Mouse (Mus musculus) left cerebral cortex, adult 18-20 months (tissue): ENCODE data around the gene Susd3. TPM values are rescaled to one million over a fixed set of nuclear protein-coding genes. Genes with fewer than 3 reads are reported as not detected.

Experiments
- DNase-seq, 2 experiments: peaks; one replicate each; pipeline ENCODE4 v3.0.0; 2021 to 2022; ENCODE audit warnings: low spot score in 2 of 2, mixed read lengths in 1 of 2
- total RNA-seq, 2 experiments: library from RNA; stranded (reverse); gene quantifications; 2 replicates each; pipeline ENCODE4 v1.2.3; 2021

Gene Susd3
- total RNA-seq, 2 experiments from 2014 or later = 2.4 to 2.6 TPM

DNA sequence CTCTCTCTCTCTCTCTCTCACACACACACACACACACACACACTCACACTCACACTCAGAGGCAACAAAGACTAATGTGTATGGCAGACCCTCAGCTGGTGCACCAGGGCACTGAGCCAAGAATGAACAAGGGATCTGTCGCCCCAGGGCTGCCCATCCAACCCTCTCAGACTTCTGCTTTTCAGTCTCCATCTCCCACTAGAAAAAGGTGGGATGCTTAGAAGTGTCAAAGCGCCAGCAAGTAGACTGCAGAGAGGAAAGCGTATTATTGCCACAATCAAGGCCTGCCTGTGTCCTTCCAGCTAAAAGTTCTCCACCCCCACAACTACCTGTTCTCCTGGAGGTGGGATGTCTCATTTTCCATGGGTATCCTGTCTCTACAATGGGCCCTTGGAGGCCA, 34.1 kb downstream of the Susd3 start:
- DNase-seq = no peak

DNA sequence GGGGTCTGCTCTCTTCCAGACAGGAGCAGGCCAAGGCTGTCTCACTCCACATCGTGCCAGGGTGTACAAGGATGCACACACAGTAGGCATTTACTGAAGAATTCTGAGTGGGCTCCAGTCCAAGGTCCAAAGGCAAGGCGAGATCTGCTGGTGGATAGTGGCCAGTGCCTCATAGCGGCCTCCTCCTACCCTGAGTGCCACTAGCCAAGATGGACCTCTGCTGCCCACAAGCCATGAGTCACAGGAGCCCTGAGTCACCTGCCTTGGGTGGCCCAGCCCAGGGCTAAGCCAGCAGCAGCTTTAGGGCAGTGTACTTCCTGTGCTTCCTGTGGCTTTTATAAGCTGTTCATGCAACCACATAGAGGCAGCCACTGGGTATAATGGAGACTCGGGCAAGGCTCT, 35.0 kb downstream of the Susd3 start:
- peak in 1 of 2 experiments; percentile 23 for DNase-seq

DNA sequence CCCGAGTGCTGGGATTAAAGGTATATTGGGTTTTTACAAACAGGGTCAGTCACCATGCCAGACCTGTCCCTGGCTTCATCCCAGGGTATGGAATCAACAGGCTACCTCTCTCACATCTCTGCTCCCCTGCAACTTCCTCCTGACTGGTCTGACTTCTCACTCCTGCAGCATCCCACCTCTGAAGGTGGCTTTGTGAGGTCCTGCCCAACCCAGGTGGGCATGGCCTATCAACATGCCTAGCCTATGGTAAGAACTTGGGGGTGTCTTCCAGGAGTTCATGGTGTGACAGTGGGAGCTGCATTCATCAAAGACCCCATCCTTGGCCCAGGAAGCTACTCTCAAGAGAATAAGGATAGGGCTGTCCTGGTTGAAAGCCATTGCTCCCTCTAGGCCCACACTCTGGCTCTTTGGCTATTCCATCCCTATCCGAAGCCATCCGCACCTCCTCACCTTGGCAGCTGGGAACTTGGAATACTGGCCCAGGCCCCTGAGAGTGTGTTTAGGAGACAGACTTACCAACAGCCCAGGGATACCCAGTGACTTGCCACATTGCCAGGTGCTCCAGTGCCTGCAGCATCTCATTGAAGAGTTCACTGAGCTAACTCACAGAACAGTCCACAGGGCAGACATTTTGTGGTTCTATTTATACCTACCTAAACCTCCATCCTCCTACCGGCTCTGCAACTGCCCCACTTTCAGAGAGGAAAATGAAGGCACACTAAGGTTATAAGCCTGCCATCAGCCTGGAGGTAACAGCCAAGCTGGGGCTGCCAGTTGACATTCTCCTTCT, 35.6 kb downstream of the Susd3 start:
- DNase-seq = no peak

DNA sequence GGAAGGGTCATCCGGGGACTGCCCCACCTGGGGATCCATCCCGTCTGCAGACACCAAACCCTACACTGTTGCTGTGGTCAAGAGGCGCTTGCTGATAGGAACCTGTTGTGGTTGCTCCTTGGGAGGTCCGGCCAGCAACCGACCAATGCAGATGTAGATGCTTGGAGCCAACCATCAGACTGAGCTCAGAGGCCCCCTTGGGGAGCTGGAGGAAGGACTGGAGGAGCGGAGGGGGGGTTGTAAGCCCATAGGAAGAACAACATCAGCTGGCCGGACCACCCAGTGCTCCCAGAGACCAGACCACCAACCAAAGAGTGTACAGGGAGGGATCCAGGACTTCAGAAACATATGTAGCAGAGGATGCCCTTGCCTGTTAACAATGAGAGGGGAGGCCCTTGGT, 39.2 kb downstream of the Susd3 start:
- no peak for DNase-seq

DNA sequence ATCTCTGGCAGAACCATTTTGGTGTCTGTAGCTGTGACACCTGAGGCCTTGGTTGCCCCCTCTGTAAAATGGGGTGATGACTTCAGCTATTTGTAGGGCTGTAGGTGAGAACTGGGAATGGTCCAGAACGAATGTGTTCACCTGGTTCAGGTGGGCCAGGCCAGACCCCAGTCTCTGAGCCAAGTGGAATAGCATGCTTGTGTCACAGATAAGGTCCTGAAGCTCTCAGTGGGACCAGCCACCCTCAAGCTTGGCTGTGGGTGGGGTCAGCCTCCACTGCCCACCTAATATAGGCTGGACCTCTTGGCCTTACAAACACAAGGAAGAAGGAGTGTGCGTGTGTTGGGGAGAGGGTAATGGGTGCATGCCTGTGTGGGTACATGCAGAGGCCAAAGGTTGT, 42.2 kb downstream of the Susd3 start:
- DNase-seq = no peak

DNA sequence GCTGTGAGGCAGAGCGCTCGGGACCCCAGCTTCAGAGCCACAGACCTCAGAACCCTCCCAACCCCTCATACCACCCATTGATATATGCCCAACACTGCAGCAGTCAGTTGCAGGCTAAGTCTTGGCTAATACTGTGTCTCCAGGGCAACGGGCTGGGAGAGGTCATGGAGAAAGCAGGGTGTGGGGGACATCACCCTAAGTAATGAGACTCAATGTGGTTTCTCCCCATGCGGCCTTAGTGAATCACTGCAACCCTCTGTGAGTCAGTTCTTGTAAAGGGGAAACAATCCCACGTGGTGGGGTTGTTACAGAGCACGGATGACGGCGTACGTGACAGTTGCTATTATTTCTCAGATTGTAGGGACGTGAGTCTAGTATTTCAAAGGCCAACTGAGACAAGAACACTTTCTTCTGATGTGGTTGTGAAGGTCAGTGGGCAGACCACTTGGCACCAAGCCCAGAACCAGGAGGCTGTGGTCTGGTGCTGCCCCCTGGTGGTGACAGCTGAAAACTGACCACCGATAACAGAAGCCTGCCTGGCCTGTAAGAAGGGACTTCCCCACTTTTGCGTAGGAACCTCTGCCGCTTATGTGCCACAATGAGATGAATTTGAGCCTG, 43.0 kb downstream of the Susd3 start:
- DNase-seq = peak; percentile 80 to 83

DNA sequence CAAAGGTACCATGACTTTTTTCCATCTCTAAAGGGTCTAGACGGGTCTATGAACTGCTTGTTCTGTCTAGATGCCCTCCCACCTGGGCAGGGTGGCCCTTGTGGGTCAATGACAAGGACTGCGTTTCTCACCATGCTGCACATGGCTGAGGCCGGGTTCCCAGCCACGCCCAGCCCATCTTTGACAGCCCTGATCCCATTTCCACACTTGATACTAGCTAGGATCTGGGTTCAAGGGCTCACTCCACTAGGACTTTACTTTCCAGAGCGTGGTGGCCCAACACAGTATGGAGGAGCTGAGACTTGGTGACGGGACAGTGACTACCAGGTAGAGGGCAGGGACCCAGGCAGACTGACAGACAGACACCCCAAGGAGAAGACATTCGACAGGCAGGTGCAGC, 46.0 kb downstream of the Susd3 start:
- DNase-seq = no peak

DNA sequence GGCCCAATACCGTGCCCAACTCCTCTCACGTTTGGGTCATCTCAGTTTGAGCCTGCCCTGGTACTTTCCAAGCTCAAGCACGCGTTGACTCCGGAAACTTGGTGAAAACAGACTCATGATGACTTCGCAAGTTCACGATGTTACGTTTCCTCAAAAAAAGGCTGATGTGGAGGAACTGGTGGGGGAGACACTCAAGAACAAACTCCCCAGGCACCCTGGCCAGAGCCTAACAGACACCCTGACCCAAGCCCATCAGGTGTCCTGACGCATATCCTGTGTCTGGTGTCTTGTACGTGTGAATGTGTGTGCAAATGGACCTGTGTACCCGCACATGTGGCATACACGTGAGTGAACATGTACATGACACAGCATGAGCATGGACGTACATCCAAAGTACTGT, 47.8 kb downstream of the Susd3 start:
- DNase-seq = no peak

DNA sequence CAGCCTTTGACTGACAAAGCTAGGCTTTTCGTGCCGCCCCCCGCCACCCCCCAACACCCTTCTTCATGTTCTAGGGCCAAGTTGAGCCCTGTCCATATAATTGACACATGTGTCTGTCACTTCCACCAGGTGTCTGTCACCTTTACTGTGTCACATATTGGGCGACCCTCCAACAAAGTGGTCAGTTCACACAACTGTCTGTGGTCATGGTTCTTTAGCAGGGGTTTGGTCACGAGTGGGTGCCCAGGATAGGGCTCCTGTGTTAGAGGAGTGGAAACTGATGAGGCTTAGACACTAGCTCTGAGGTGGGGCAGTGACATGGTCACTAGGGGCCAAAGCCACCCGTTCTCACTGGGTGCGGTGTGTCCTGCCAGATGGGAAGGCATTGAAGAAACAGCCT, 48.6 kb downstream of the Susd3 start:
- DNase-seq = no peak

DNA sequence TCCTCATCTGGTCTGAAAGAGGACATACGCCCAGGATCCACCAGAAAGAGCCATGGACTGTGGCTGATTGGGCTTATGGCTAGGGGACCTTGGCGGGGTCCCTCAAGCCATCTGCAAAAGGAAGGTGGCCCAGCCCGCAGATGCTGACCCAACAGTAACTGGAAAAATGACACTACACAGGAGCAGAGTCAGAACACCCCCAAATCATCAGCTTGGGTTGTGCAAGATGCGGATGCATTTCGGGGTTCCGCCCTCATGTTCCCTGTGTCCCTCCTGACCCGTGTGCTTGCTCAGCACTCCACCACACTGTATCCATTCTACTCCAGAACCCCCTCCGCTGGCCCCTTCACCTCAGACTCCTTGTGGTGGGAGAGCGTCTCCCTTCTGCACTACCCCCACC, 49.8 kb downstream of the Susd3 start:
- DNase-seq = no peak

DNA sequence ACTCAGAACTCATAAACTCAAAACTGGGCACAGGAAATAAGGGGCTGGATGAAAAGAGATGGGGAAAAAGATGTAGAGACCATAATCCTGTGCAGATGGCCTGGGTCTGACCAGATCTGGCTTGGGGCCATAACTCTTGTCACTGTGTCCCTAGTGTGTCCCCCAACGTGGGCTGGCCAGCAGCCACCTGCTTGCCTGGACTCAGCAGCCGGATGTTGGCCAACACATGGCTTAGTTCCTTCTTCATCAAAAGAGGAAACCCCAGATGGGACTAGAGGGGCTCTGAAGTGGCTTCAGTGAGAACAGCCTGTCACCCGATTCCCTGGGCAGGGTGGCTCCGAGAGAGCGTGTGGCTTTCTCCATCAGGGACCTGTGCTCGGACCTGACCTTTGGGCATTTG, 51.7 kb downstream of the Susd3 start:
- DNase-seq = no peak

DNA sequence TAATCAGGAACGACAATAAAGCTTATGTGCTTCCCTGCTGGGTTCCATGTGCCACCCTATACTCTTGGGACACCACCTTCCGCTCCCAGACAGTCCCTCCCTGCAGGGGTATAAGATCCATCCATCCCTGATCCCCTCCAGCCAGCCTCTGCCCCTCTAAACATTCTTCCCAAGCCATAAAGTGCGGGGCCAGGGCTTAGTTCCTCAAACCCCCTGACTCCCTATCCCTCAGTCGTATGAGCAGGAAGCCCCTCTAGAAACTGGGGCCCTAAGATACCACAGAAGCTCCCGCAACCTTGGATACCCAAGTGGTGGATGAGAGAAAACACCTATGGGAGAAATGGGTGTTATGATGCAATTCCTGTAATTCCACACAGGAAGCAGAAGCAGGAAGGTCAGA, 52.3 kb downstream of the Susd3 start:
- DNase-seq = no peak

DNA sequence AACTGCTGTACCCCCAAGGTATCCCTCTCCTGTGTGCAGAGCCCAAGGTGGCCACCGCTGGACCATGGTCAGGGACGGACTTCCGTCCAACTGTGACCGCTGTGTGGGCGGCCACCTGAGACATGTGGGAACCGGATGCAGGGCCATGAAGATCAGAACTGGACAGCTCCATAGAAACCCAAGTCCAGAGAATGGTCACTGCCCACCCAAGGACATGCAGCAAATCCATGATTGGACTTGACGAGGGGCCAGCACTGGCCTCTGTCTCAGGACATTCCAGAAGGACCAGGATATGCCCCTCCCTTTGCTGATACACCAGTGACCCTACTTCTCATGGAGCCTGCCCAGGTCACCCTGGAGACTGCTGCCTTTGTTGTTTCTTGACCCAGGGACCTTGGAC, 52.9 kb downstream of the Susd3 start:
- DNase-seq = no peak

DNA sequence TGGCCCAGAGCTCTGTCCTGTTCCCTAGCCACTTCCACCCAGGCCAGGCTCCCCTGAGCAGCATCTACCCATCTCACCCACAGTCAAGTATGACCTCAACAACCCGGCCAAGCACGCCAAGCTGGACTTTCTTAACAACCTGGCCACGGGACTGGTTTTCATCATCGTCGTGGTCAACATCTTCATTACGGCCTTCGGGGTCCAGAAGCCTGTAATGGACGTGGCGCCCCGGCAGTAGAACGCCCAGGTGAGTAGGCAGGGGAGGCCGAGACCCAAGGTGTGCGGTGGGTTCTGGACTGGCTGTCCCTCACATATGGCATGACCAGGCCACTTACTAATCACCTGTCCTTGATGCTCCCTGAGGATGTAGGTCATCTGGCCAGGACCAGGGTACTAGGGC, 53.7 kb downstream of the Susd3 start:
- no peak for DNase-seq

DNA sequence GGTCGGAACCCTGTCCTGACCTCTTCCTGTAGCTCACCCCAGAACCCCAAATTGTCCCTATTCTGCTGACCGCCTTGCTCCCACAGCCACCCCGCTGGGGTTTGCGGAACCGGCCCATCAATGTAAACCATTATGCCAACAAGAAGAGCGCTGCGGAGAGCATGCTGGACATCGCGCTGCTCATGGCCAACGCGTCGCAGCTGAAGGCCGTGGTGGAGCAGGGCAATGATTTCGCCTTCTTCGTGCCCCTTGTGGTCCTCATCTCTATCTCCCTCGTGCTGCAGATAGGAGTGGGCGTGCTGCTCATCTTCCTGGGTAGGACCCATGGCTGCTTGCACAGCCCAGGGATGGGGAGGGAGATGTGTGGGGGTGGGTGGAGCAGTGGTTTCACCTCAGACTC, 54.9 kb downstream of the Susd3 start:
- DNase-seq = no peak

DNA sequence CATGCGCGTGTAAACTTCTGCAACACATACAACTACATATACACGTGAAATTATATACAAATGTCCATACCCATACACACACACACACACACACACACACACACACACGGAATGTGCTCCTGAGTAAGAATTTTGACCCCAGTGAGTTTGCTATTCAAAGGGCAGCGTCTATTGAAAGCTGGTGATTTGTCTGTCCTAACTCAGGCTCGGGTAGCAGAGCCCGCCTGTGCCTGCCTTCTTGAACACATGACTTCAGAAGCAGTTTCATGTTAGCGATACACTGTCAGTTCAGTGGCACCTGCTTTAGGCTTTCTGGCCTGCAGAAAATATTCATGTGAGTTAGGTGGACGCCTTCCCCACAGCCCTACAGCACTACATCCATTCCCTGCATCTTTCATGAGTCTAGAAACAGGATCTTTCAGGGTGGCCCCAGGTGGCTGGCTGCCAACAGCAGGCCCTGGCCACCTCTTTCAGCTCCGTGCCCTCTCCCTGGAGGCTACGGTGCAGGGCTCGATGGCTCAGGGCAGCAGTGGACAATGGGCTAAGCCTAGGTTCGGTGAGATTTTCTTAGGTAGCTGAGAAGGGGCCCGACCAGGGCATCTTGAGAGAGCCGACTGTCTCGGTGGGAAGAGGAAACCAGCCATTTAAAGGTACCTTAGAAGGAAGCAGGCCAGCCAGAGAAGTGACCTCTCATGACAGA, 56.2 kb downstream of the Susd3 start:
- no peak for DNase-seq

DNA sequence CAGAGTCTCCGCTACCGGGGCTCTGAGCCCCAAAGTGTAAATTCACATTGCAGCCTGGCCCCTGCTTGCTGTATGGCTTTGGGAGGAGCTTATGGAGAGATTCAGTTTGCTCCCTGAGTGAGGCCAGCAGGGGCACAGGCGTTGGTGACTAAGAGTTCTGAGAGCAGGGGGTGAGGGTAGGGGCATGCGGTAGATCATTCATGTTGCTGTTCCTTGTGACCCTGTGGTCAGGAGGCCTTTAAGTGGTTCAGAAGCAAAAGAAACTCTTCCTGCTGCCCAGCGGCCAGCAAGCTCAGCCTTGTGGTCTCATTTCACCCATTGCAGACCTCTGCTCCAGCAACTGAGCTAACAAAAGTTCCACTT, 56.9 kb downstream of the Susd3 start:
- no peak for DNase-seq

DNA sequence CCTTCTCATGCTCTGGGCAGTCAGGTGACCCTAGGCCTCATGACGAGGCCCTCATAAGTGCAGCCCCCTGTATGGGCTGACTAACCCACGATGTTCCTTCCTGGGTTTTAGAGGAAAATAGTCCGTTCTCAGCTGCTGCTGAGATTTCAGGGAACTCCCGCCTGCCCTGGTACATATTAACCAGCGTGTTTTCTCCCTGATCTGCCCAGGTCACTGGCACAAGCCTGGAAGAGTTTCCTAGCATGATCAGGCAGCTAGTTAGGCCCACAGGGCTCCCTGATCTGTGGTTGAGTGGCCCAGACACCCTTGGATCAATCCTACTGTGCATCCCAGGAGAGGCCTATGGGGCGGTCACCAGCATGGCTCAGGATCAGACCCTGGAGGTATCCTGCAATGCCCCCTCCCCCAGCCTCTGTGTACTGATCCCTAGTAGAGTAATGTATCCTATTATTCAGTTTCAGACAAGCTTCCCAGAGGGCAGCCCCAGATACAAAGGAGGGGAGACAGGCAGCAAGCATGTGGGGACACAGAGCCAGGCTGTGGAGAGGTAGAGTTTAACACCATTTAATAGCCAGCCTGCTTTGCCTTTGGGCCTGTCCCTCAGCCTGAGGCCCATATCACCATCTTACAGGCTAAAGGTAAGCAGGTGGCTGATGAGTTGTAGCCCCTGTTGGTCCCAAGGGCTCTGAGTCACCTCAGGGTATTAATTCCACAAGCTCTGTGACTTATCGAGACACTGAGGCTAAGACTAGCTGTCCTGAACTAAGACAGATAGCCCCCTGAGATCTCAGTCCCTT, 57.4 kb downstream of the Susd3 start:
- DNase-seq = no peak

DNA sequence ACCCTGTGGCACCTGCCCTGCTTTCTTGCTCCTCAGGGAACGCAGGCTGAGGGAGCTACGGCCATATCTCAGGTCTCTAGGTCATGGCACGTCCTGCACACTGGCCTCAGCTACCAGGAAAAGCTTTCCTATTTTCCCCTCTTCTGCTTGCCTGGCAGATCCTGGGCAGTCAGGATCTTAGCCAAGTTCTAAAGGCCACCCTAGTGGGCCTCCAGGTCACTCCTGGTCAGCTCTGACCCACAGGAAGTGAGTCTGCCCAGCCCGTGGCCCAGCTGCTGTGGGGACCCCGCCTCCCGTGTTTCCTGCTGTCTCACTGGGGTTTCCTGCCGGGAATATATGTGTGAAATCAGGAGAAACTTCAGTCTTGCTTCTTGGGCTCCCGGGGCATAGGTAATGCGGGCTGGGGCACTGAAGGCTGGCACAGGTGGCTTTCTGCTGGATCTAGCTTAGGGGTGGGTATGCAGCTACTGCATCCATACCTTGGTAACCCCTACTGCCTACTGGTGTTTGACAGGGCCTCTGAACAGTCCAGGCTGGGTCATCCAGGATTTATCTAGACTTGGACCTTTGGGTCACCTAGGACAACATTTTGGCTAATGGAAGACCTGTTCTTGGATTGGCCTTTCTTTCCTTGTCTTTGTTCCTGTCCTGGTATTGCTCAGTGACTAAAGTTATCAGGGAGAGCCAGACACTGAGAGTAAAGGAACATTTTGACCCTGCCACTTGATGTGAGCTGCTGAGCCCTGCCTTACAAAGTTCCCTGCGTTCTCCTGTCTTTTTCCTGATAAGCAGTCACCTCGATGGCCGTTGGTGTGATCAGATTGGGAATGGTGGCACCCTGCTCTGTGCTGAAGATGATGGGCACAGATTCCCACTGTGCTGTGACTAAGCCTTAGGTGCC, 58.3 kb downstream of the Susd3 start:
- no peak for DNase-seq

DNA sequence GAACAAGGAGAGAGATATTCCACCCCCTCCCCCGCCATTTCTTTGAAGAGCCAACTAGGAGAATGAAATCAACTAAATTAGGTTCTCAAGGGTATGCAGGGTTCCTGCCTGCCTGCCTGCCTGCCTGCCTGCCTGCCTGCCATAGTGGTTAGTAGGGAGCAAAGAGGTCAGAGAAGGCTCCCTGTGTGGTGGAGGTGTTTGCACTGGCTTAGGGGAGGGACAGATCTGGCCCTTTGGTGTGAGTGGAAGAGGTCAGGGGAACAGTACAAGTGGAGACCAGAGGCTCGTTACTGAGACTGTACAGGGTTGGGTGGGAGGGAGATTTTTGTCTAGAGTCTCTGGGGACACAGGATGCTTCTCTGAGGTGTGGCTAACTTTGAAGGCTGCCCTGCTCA, 59.5 kb downstream of the Susd3 start:
- no peak for DNase-seq
